Mouse (Mus musculus) frontal cortex, adult (tissue): ENCODE data around the gene Poc5.
A peak's percentile ranks its signal among the peaks of the same experiment; 100 is the strongest.

Experiments
- ATAC-seq: cut with Nextera tagmentation; 2 replicates; pipeline ENCODE4 v1.9.2; 2017; ENCODE audit warnings: mild to moderate bottlenecking, moderate library complexity, mixed read lengths; ENCODE audit not compliant: low TSS enrichment

Poc5 gene

DNA sequence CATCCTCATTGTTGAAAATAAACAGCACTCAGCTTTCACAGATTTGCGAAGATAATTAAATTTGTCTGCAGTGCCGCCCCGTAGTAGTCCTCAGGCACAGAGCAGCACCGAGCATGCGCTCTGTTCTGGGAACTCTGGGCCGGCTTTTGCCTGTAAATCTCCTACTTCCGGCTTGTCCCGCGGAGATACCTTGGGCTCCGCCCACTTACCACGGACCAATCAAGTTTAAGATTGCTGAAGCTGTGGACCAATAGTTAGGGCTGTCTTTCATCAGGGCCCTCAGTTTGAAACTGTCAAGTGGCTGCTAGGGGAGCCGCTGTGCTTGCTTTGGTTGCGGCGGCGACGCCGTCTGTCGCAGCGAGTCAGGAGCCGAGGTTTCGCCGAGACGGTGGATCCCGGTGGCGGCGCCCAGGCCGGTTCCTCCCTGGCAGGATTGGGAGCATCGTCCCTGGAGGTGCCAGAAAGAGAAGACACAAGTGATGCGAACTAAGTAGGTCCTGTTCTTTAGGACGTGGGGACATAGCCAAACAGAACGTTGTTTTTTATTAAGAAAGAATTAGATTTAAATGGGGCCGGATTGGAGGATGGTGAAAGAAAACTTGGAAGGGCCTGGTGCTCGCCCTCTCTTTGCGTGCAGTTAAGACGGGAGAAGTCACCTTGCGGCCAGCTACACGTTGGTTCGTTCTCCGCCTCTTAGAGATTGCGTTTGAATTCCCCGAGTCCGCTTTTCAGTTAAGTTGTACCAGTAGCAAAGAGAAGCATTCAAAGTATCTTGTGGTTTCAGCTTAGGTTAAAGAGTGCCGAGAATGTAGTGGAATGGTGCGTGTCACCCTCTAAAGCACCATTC lies at the start of gene Poc5:
TSS of gene Poc5 (plus strand) at position 253 of the 847 bp plus-strand sequence.
- ATAC-seq: peak; percentile 99

- no peak for ATAC-seq
Measured at GRCm38 (mm10) chr13:96341461-96341860, 46.6 kb upstream of the Poc5 start.

- no peak for ATAC-seq
Measured at GRCm38 (mm10) chr13:96344778-96345177, 43.3 kb upstream of the Poc5 start.

- no peak for ATAC-seq
Measured at GRCm38 (mm10) chr13:96346581-96346980, 41.5 kb upstream of the Poc5 start.

DNA sequence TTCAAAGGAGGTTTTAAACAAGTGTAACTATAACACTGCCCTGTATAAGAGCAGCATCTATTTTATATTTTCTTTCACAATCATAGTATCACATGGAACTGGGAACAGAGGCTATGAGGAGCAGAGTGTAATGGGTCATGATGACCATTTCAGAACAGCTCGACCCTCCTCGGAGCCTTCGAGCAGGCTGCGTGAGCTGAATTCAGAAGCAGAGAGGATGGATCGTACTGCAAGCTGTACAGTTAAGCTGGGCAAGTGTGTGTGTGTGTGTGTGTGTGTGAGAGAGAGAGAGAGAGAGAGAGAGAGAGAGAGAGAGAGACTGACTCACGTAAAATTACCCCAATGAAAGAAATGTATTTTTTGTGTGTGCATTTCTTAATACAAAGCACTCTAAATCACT lies 37.9 kb upstream of the Poc5 start:
- no peak for ATAC-seq

GRCm38 (mm10) chr13:96351264-96351663 lies 36.8 kb upstream of the Poc5 start:
- ATAC-seq: peak; percentile 41; the same call in 1 of the 2 replicates

DNA sequence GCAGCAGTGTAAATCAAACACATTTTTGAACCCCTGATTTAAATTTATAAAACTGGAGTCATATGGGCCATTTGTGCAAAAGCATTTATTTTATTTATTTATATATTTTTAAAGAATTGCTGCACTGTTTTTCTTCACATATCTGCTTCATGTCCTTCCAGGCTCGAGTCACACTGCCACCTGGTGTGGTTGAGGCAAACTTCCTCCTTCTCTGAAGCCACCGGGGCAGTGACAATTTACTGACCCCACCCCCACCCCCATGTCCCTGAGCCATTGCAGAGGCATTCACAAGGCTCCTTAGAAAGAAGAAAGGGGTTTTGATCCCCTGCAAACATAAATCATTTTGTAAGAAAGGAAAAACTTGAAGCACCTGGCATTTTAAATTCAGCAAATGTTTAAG lies 12.6 kb upstream of the Poc5 start:
- no peak for ATAC-seq

GRCm38 (mm10) chr13:96376871-96377270 lies 11.2 kb upstream of the Poc5 start:
- ATAC-seq: no peak

DNA sequence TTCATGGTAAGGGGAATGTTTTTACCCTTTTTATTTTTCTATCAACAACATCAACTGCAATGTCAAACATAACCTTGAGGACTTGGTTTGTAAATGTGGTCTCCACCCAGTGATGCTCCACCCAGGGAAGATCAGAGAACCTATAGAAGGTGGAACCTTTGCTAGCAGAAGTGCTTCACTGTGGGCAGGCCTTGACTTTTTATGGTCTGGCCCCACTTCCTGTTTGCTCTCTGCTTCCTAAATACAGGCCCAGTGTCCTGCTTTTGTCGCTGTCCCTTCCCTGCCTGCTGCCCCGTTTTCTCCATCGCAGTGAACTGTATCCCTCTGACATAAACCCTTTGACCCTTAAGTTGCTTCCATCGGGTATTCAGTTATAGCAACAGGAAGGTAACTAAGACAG lies 10.2 kb upstream of the Poc5 start:
- ATAC-seq: no peak

DNA sequence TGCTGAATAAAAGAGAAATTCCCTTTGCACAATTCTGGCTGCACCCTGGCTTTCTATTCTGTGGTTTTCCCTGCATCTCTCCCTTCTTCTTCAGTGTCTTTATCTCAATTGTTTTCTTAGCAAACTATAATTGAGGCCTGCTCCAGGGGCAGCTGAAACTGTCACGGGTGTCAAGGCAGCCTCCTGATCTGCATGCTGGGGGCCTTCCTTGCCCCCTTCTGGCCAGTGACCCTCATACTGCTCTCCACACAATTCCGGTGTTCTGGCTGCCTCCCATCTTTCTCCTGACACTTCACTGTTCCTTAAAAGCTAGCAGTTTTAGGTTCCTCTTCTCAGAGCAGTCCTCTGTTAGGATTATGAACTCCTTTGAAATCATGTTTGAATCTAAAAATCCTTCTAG lies 1.2 kb downstream of the Poc5 start:
- ATAC-seq: no peak

- ATAC-seq: no peak
Measured at GRCm38 (mm10) chr13:96401251-96401650, 13.2 kb downstream of the Poc5 start.

DNA sequence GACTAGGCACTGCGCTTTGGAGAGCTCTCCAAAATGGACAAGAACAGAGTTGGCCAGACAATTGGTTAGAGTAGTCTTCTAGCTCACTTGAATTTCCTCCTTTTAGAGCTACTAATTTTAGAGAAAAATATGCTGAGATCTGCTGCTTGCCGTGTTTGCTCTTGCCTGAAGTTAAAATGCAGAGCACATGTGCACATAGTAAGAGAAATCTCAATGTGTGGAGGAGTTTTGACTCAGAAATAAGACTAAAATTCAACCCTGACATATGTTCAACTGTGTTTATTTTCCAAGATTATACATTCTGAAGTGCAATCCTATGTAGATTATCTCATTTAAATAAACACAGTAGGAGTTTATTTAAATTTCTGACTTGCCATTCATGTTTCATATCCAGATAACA lies 17.4 kb downstream of the Poc5 start:
- ATAC-seq: peak; percentile 93

DNA sequence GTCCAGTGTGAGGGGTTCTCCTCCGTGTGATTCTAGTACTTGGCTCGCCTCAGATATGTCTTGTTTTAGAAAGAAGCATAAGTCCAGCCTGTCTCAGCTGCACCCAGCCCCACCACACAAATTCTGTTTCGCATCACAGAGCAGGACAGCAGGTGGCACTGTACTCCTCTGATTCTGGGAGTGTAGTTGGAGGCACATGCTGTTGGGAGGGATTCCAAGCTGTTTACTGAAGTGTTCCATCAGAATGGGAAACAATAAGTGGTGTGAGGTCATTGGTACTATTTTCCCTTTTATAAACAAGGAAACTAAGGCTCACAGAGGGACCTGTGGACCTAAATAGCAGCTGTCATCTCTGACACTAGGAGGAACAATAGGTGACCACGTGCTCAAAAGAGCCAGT lies 18.9 kb downstream of the Poc5 start:
- peak; percentile 64; the same call in 1 of the 2 replicates for ATAC-seq

DNA sequence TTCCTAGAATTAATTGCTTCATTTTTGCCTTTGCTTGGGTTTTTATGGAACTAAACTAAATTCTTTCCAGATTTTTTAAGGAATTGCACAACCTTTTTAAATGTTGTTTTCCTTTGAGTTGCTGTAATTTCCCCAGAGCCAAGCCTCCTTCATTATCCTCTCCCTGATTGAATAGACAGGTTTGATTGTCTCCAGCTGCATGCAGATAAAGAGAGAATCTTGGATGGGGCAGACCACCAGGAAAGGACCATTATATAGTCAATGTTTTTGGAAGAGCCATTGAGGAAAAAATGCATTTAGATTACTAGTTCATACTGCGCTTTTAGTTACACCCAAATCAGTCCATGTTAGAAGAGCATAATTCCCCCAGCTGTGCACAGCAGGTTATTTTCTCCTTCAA lies 20.7 kb downstream of the Poc5 start:
- ATAC-seq: no peak

DNA sequence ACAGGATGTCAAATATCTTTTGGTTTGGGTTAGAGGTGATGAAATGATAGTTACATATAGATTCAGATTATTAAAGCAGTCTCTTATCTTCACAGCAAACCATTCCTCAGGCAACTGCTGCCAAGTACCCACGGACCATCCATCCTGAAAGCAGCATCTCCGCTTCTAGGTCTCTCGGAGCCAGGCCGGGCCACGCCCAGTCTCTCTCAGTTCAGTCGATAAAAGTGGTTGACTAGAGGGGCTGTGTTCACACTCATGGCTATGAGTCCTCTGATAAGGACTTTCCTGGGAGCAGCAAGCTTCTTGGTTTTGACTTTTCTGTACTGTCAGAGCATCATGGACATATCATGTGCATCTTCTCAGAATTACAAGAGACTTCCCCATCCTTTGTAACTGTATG lies 26.3 kb downstream of the Poc5 start:
- no peak for ATAC-seq

DNA sequence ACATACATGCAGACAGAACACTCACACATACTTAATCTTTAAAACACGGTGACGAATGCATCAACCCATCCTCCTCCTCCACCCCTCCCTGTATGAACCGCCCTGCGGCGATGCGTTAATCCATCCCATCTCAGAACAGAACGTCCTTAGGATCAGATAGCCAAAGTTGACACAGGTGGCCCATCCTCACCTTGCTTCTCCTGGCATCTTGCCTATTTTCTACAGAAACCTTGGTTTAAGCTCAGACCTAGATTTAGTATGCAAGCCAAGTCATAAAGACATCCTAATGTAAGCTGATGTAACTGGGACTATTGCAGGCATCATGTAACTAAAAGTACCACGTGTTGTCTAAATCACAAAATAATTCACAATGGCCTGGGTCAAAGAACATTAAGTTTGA lies 28.3 kb downstream of the Poc5 start:
- ATAC-seq: no peak

GRCm38 (mm10) chr13:96417261-96417813 lies 29.2 kb downstream of the Poc5 start:
- ATAC-seq: no peak

DNA sequence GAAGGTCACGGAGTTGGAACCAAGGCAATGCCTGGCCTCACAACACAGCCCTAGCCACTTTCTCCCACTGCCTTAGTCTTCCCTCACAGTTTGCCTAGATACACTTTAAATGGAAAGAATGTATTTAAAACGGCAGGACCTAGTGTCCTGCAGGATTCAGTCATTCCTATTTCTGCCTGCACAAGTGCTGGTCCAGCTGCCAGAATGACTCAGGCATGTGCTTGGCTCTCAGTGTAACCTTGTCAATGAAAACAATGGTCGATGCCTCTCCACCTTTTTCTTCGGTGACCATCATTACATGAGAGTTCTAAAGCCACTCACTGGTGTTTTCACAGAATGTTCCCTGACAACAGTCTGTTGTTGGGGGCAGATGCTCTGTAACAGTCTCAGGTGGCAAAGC lies 30.4 kb downstream of the Poc5 start:
- ATAC-seq: peak; percentile 41

DNA sequence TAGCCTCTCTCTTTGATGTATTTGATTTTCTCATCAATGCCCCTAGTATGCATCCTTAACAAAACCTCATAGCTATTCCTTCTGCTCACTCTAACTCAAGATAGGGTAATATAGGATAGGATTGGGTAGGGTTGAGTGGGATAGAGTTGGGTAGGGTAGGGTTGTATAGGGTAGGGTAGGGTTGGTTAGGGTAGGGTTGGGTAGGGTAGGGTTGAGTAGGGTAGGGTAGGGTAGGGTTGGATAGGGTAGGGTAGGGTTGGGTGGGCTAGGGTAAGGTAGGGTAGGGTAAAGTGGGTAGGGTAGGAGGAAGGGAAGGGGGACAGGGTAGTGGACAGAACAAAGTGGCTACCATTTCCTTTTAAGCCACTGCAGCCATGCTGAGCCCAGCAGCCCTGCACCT lies 33.1 kb downstream of the Poc5 start:
- ATAC-seq: no peak

DNA sequence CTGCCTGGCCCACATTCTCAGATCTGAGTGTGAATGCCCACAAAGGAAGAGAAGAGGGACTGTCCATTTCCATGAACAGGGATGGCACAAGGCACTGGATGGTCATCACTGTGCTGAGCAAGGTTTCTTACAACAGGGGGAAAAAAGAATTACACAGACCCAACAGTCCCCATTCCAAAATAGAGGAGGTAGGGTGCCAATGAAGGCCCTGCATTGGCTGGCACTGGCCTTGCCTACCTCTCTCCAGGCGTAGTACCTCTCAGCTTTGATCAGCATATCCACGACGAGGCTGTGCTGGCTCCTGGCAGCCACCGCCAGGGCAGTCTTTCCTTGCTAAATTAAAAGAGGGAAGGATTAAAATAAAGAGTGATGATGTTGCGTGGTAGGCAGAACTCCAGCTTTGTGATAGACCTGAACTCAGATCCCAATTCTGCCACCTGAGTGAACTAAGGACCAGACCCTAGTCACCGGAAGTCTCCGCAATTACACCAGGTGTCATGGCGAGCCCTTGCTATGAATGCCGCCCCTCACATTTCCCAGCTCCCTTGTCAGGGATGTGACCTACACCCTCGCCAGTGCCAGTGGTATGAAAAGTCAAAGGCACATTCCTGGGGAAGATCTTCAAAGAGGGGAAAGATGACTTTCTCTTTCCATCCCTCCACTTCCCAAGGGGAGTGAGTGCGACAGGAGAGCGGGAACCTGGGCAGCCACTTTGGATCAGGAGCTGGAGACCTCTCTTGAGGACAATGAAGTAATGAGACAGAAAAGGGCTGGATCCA lies 36.6 kb downstream of the Poc5 start:
- no peak for ATAC-seq

DNA sequence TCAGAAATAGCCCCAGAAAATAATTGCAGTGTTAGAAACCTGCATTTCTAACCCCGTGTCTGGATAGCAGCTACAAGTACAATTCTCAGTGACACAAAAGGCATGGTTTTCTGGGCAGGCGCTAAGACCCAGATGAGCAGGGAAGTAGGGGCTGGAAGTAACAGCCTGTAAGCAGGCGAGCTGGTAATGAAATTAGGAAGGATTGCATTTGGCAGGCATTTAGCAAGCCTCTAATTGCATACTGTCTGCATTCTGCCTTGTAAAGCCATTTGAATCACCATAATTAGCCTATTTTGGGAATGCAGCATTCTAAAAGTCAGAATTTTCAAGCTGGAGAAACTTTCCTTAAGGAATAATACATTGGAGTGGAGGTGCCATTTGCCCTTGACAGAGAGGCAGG lies 38.0 kb downstream of the Poc5 start:
- ATAC-seq: peak; percentile 57

- no peak for ATAC-seq
Measured at GRCm38 (mm10) chr13:96428531-96428930, 40.4 kb downstream of the Poc5 start.
